Mouse (Mus musculus) midbrain, embryonic 13.5 days (tissue): ENCODE data around the gene Wbp4. TPM values are rescaled to one million over a fixed set of nuclear protein-coding genes. Genes with fewer than 3 reads are reported as not detected.
"Not testable (repeated sequence)": the region's sequence is repeated elsewhere in the genome, so short reads cannot be mapped to it uniquely, and the experiment has no call there.

ENCODE experiments used
- ATAC-seq: fragments of 200-750 bp; cut with Nextera tagmentation; 2 replicates; pipeline ENCODE4 v1.8.0; 2017; ENCODE audit warnings: mild to moderate bottlenecking, moderate TSS enrichment, moderate library complexity
- H3K27ac ChIP-seq: fragments of 300-500 bp; sonication (generic); 2 replicates; pipeline ENCODE4 v1.5.1; 2015; ENCODE audit warnings: inconsistent platforms, mild to moderate bottlenecking, moderate library complexity
- H3K27me3 ChIP-seq: fragments of 300-500 bp; sonication (generic); 2 replicates; pipeline ENCODE4 v1.6.1; 2015; ENCODE audit warnings: mild to moderate bottlenecking, inconsistent platforms
- H3K36me3 ChIP-seq: fragments of 300-500 bp; sonication (generic); 2 replicates; pipeline ENCODE4 v1.6.1; 2015; ENCODE audit warnings: mild to moderate bottlenecking, inconsistent platforms
- H3K4me1 ChIP-seq: fragments of 300-500 bp; sonication (generic); replicated peaks from 2 replicates; pipeline ENCODE4 v1.6.1; 2015; ENCODE audit warnings: inconsistent platforms
- H3K4me2 ChIP-seq: fragments of 300-500 bp; sonication (generic); replicated peaks from 2 replicates; pipeline ENCODE4 v1.6.1; 2015; ENCODE audit warnings: moderate library complexity, mild to moderate bottlenecking, inconsistent platforms
- H3K4me3 ChIP-seq: fragments of 300-500 bp; sonication (generic); replicated peaks from 2 replicates; pipeline ENCODE4 v1.5.1; 2015; ENCODE audit warnings: mild to moderate bottlenecking, inconsistent platforms
- H3K9ac ChIP-seq: fragments of 300-500 bp; sonication (generic); replicated peaks from 2 replicates; pipeline ENCODE4 v1.6.1; 2015; ENCODE audit warnings: mild to moderate bottlenecking, inconsistent platforms
- H3K9me3 ChIP-seq: fragments of 300-500 bp; sonication (generic); 2 replicates; pipeline ENCODE4 v1.6.1; 2016; ENCODE audit warnings: mild to moderate bottlenecking, inconsistent platforms
- WGBS: fragments of 180-500 bp; shearing (Covaris S2); methylation state at CpG from one replicate; pipeline ENCODE4 v1.1.7; 2015; 5-methylcytosine and 5-hydroxymethylcytosine counted together
- polyA plus RNA-seq: library from polyadenylated mRNA; unstranded; fragments of >200 nt; fragmentation: Nextera tagmentation; extraction: Ambion mirVana; gene quantifications from 2 replicates; pipeline ENCODE4 v1.2.1, GENCODE M21; 2015

Wbp4 gene
- polyA plus RNA-seq, 1 experiment from 2014 or later, result 48.4 TPM

DNA sequence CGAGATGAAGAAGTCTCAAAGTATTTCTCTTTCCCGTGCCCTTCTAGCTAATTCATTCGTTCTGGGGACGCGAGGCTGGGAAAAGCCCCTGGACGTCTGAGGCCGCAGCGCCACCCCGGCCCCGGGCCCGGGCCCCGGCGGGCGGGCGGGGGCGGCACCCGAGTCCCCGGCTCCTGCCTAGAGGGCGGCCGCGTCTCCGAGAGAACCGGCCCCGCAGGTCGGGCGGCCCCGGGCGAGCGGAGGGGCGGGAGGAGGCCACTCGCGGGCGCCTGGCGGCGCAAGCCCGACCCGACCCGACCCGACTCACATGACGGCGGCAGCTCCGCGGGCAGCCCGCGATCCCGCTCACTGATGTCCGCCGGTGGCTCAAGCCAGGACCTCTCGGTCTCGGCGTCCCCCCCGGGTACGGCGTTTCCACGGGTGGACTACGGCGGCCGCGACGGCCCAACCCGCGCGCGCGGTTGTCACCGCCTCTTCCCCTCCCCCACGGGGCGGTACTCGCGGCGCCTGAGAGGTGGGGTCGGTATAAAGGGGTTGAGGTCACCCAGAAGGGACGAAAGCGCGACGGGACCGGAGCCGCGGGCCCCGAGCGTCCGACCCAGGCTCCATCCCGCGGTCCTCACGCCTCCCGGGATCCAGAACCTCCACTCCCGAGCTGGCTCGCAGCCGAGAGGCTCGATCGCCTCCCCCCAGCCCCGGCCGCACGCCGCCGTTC lies 539 bp downstream of the Wbp4 start, which contains the start of gene Elf1:
TSS of gene Elf1 (plus strand) at position 571 of the 715 bp plus-strand sequence.
- WGBS, result 1% methylated on average over 61 of the region's 96 CpGs
- Histone ChIP-seq H3K9ac (peak within 1 kb of the TSS; percentile 86), H3K27me3 (peaks cover 2% of the 10 kb centered on the region; the same call in 1 of the 2 replicates), H3K9me3 (no peaks in the 10 kb centered on the region), H3K27ac (peak within 1 kb of the TSS; percentile 99), H3K4me2 (peak within 1 kb of the TSS; percentile 59), H3K4me1 (peaks cover 36% of the 10 kb centered on the region), H3K36me3 (peaks cover 17% of the 10 kb centered on the region), H3K4me3 (peak within 1 kb of the TSS; percentile 79)
- ATAC-seq, result peak; percentile 82

DNA sequence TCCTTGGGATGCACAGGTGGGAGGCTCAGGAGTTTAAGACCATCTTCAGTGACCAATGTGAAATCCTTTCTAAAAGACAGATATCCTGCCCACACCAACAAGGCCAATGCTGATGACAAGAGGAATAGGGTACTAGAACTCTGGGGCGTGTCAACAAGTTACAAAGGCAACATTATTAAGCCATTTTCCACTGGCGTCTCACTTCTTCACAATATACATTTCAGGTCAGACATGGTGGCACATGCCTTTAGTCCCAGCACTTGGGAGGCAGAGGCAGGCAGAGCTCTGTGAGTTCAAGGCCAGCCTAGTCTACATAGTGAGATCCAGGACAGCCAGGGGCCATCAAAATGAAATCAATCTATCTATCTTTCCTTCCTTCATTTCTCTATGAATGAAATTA lies 7.9 kb downstream of the Wbp4 start:
- no peak overlapping the region for H3K4me3 ChIP-seq
- H3K9ac ChIP-seq, result no peak overlapping the region
- no peaks in the 10 kb centered on the region for H3K9me3 ChIP-seq
- no peaks in the 10 kb centered on the region for H3K27me3 ChIP-seq
- no peak overlapping the region for H3K4me2 ChIP-seq
- no peak overlapping the region for H3K27ac ChIP-seq
- ATAC-seq, result no peak
- peaks cover 78% of the 10 kb centered on the region for H3K36me3 ChIP-seq
- 87% methylated on average over 2 of the region's 2 CpGs for WGBS
- peaks cover 4% of the 10 kb centered on the region; the same call in 1 of the 2 replicates for H3K4me1 ChIP-seq

DNA sequence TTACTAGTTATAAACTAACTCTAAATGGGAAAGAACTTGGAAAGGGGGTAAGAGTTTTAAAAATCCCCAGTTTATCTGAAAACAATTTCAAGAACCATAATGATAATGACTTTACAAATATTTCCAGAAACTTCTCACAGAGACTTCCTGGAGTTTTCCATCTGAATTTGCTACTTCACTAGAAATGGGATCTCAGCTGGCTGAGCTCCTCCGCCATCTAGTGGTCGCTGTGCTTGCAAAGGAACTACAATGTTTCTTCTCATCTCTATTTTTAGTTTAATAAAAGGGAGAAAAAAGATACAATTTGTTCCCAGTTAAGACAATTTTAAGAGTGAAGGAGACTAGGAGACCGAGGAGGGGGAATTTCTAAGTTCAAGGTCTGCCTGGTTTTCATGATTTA lies 13.7 kb downstream of the Wbp4 start:
- Histone ChIP-seq H3K9me3 (no peaks in the 10 kb centered on the region), H3K9ac (no peak overlapping the region), H3K4me2 (no peak overlapping the region), H3K4me1 (no peaks in the 10 kb centered on the region), H3K4me3 (no peak overlapping the region), H3K27me3 (no peaks in the 10 kb centered on the region), H3K27ac (no peak overlapping the region), H3K36me3 (peaks cover 79% of the 10 kb centered on the region)
- 28% methylated on average over 3 of the region's 3 CpGs for WGBS
- ATAC-seq, result no peak

DNA sequence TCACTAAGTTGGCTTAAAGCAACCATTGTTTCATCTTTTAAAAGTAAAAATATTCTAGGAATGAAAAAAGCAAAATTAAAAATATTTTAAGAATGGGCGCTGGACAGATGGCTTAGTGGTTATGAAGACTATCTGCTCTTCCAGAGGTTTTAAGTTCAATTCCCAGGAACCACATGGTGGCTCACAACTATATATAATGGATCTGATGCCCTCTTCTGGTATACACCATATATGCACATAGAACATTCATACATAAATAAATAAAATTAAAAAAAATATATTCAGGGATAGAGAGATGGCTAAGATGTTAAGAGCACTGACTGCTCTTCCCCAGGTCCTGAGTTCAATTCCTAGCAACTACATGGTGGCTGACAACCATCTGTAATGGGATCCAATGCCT lies 15.7 kb downstream of the Wbp4 start:
- Histone ChIP-seq H3K4me3 (no peak overlapping the region), H3K4me2 (no peak overlapping the region), H3K4me1 (no peaks in the 10 kb centered on the region), H3K27ac (no peak overlapping the region), H3K36me3 (peaks cover 75% of the 10 kb centered on the region), H3K9ac (no peak overlapping the region), H3K9me3 (no peaks in the 10 kb centered on the region), H3K27me3 (no peaks in the 10 kb centered on the region)
- WGBS, result 91% methylated on average over 1 of the region's 1 CpGs
- ATAC-seq, result no peak

DNA sequence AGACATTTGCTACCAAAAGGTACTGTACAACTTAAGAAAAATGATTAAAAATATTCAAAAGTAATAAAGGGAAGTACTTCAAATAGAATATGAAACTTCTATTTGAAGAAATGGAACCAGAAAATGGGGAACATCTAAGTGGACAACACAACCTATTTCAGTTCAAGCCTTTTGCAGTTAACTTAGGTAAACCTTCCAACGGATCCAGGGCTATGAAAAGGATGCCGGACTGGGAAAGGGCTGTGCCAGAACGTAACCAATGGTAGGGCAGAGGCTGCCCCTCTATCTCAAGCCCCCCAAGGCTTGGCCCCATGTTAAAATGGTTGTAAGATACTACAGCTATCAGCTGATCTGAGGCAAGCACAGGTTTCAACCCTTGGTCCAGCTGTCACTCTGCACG lies 20.3 kb downstream of the Wbp4 start:
- Histone ChIP-seq H3K4me3 (no peak overlapping the region), H3K9ac (no peak overlapping the region), H3K4me1 (no peaks in the 10 kb centered on the region), H3K36me3 (peaks cover 46% of the 10 kb centered on the region), H3K9me3 (no peaks in the 10 kb centered on the region), H3K4me2 (no peak overlapping the region), H3K27ac (no peak overlapping the region), H3K27me3 (no peaks in the 10 kb centered on the region)
- no peak for ATAC-seq
- WGBS, result 91% methylated on average over 4 of the region's 4 CpGs

DNA sequence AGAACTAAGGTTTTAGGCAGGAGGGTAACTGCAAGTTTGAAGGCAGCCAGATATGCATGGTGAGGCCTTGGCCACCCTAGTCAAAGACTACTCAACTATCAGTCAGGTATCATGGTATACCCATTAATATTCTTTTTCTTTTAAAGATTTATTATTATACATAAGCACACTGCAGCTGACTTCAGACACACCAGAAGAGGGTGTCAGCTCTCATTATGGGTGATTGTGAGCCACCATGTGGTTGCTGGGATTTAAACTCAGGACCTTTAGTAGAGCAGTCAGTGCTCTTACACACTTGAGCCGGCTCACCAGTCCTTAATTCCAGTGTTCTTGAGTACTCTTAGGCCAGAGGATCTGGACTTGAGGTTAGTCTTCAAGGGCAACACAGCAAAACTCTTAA lies 20.9 kb downstream of the Wbp4 start:
- WGBS, result 93% methylated on average over 1 of the region's 1 CpGs
- no peak overlapping the region for H3K9ac ChIP-seq
- no peaks in the 10 kb centered on the region for H3K27me3 ChIP-seq
- ATAC-seq, result no peak
- H3K36me3 ChIP-seq, result peaks cover 41% of the 10 kb centered on the region
- no peaks in the 10 kb centered on the region for H3K4me1 ChIP-seq
- H3K4me2 ChIP-seq, result no peak overlapping the region
- H3K4me3 ChIP-seq, result no peak overlapping the region
- no peak overlapping the region for H3K27ac ChIP-seq
- no peaks in the 10 kb centered on the region for H3K9me3 ChIP-seq

DNA sequence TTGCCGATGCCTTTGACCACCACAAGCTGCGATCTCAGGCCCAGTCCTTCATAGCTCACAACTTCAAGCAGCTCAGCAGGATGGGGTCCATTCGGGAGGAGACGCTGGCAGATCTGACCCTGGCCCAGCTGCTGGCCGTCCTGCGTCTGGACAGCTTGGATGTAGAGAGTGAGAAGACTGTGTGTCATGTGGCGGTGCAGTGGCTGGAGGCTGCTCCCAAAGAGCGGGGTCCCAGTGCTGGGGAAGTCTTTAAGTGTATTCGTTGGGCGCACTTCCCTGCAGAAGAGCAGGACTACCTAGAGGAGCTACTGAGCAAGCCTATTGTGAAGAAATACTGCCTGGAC lies 28.8 kb downstream of the Wbp4 start:
- H3K9ac ChIP-seq, H3K9me3 ChIP-seq, H3K36me3 ChIP-seq, H3K27me3 ChIP-seq, H3K27ac ChIP-seq, H3K4me3 ChIP-seq, H3K4me1 ChIP-seq, H3K4me2 ChIP-seq: not testable (repeated sequence)
- ATAC-seq, result peak; percentile 41; the same call in 1 of the 2 replicates
- WGBS, result 91% methylated on average over 7 of the region's 10 CpGs

DNA sequence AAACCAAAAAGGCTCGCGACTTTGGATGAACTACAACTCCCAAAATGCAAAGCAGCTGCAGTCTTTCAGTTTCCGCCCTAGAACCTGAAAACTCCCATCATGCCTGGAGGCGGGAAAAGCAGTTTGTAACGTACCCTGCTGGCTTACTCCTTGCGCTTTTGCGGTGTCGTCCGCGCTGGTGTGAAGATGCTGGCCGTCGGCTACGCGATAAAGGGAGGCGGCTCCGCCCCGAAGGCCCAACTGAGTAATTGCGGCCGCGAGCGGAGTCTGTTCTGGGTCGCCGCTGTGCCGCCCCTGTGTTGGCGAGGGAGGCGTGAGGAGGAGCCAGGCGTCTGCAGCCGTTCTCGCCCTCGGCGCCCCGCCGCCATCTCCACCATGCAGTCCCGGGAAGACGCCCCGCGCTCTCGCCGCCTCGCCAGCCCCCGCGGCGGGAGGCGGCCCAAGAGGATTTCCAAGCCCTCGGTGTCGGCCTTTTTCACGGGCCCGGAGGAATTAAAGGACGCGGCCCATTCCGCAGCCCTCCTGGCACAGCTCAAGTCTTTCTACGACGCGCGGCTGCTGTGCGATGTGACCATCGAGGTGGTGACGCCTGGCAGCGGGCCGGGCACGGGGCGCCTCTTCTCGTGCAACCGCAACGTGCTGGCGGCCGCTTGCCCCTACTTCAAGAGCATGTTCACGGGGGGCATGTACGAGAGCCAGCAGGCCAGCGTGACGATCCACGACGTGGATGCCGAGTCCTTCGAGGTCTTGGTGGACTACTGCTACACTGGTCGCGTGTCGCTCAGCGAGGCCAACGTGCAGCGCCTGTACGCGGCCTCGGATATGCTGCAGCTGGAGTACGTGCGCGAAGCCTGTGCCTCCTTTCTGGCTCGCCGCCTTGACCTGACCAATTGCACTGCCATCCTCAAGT lies 29.4 kb downstream of the Wbp4 start, which contains the start of gene Kbtbd6:
TSS of gene Kbtbd6 (plus strand) at position 155 of the 910 bp plus-strand sequence.
- ATAC-seq, result peak; percentile 93
- 0 out of 2 replicates have a peak within 1 kb of the TSS, but pooled peaks have one; percentile 46 for H3K9ac ChIP-seq
- not testable (repeated sequence) for H3K27ac ChIP-seq, H3K4me1 ChIP-seq, H3K9me3 ChIP-seq, H3K27me3 ChIP-seq, H3K36me3 ChIP-seq
- H3K4me2 ChIP-seq, result peak within 1 kb of the TSS; percentile 73
- WGBS, result 23% methylated on average over 46 of the region's 89 CpGs
- peak within 1 kb of the TSS; percentile 53 for H3K4me3 ChIP-seq

DNA sequence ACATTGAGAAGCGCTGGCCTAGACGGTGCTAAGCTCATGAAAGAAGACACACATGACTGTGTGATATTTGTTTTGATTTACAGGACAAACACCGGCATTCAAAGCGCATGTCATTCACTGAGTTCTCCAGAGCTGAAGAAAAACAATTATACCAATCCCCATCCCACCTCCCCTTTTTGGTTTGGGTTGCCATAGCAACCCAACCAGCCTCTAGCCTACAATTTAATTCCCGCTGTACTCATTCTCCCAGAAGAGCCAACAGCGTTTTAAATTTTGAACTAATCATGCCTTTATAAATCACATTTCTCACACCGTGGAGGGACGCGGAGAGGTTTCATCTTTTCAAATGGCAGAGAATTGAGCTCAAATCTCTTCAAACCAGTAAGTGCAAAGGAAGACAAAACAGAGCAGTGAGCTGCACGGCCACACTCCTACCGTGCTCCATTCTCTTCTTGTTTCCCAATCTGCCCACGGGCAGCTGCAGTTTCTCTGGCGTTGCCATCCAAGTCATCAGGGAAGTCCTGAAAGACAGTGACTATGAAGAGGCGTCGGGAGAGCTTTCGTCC lies 36.2 kb downstream of the Wbp4 start:
- H3K4me3 ChIP-seq, result peak overlapping the region; percentile 33
- H3K9me3 ChIP-seq, result no peaks in the 10 kb centered on the region
- no peaks in the 10 kb centered on the region for H3K27me3 ChIP-seq
- H3K27ac ChIP-seq, result peak overlapping the region; percentile 80
- H3K4me2 ChIP-seq, result peak overlapping the region; percentile 54
- peaks cover 18% of the 10 kb centered on the region for H3K4me1 ChIP-seq
- ATAC-seq, result peak; percentile 88
- no peaks in the 10 kb centered on the region for H3K36me3 ChIP-seq
- 10% methylated on average over 16 of the region's 16 CpGs for WGBS
- H3K9ac ChIP-seq, result peak overlapping the region; percentile 51

DNA sequence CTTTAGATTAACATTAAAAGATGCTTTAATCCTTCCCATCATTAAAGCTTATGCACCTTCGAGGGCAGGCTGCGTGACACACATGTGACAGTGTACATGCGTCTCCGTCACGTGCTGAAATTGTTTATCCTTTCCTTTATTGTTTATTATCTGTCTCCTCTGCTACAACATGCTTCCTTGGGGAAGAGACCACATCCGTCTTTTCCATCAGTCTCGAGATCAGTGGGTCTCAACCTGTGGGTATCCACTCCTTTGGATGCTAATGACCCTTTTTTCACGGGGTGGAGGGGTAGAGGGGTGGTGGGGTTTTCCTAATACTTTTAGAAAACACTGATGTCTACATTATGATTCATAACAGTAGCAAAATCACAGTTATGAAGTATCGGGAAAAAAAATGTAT lies 36.7 kb downstream of the Wbp4 start:
- peaks cover 18% of the 10 kb centered on the region for H3K4me1 ChIP-seq
- no peaks in the 10 kb centered on the region for H3K27me3 ChIP-seq
- H3K36me3 ChIP-seq, result no peaks in the 10 kb centered on the region
- H3K27ac ChIP-seq, result peak overlapping the region; percentile 80
- peak overlapping the region; percentile 33 for H3K4me3 ChIP-seq
- no peak overlapping the region for H3K9ac ChIP-seq
- H3K4me2 ChIP-seq, result peak overlapping the region; percentile 54
- ATAC-seq, result peak; percentile 55
- peaks cover 4% of the 10 kb centered on the region; the same call in 1 of the 2 replicates for H3K9me3 ChIP-seq
- 69% methylated on average over 9 of the region's 9 CpGs for WGBS

DNA sequence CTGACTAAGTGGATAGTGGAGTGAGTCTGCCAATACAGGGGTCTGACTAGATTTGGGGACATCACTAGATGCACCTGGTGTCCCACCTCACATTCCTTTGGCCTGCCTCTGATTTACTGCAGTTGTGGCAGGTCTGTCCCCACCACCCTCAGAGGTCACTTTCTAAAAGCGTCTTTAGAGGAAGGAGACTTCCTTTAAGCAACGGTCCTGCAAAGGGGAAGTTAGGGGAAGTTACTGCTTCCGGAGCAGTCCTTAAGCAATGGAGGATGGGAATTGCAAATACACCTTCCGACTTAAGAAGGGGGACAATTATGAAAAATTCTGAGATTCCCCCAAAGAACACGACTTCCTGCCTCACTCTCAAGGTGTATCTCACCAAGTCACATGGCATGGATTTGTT lies 39.9 kb downstream of the Wbp4 start:
- no peak overlapping the region for H3K9ac ChIP-seq
- no peak overlapping the region for H3K4me3 ChIP-seq
- 88% methylated on average over 5 of the region's 5 CpGs for WGBS
- H3K4me2 ChIP-seq, result no peak overlapping the region
- H3K4me1 ChIP-seq, result peaks cover 18% of the 10 kb centered on the region
- no peak overlapping the region for H3K27ac ChIP-seq
- H3K9me3 ChIP-seq, result peaks cover 6% of the 10 kb centered on the region; the same call in 1 of the 2 replicates
- ATAC-seq, result no peak
- no peaks in the 10 kb centered on the region for H3K27me3 ChIP-seq
- no peaks in the 10 kb centered on the region for H3K36me3 ChIP-seq

DNA sequence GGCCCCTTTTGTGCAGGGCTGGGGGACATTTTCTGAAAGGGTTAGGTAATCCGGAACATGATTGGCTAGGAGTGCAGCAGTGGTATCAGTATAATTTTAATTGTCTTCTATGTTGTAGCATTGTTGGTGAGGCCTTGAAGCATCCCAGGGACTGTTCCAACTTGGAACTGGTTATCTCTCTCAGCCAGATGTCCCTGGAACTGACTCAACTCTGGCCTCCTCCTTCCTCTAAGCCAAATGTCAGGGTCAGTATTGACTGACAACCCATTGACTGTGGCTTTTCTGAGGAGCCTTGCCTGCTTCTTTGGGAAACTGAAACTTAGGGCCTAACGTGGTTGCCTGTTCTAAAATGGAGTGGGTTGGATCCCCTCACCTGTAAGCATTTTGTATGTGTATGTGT lies 40.7 kb downstream of the Wbp4 start:
- Histone ChIP-seq H3K27me3 (no peaks in the 10 kb centered on the region), H3K4me1 (peaks cover 15% of the 10 kb centered on the region), H3K36me3 (no peaks in the 10 kb centered on the region), H3K9me3 (peaks cover 6% of the 10 kb centered on the region; the same call in 1 of the 2 replicates), H3K9ac (no peak overlapping the region), H3K4me3 (no peak overlapping the region), H3K27ac (no peak overlapping the region), H3K4me2 (no peak overlapping the region)
- no peak for ATAC-seq
- WGBS, result 80% methylated on average over 2 of the region's 2 CpGs
